Mouse (Mus musculus): ENCODE data around the gene Ube2s.

The Ube2s gene

DNA sequence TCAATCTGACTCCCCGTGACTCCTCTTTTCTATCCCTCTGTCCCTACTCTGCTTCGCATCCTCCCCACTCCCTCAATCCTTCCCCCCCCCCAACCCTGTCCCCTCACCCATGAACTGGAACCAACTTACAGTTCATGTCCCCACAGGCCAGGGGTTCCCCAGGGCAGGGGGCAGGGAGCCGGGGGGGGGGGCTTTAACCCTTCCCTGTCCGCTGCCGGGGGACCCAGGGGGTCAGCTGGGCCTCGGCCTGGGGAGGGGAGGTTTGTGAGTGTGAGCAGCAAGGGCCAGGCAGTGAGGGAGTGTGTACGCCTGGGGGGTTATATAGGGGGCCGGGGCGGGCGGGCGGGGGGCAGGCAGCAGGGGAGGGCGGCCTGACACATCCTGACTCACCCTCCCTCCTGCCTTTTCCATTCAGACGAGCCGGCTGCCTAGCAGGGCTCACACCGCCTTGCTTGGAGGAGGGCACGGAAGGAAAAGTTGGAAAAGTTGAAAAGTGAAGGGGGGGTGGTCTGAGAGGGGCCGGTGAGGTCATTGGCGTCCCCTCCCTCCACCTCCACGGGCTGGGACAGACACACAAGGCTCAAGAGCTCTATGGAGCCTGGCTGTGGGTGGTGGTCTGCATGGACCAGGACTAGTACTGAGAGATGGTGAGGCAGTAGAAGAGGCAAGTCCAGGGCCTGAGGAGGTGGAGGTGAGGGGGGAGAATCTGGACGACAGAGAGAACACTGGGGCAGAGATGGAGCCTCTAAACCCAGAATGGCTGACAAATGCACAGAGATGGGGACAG, 34.3 kb downstream of the Ube2s start:
- DNase-seq (ENCODE audit: low read depth, low spot score), result no peak

DNA sequence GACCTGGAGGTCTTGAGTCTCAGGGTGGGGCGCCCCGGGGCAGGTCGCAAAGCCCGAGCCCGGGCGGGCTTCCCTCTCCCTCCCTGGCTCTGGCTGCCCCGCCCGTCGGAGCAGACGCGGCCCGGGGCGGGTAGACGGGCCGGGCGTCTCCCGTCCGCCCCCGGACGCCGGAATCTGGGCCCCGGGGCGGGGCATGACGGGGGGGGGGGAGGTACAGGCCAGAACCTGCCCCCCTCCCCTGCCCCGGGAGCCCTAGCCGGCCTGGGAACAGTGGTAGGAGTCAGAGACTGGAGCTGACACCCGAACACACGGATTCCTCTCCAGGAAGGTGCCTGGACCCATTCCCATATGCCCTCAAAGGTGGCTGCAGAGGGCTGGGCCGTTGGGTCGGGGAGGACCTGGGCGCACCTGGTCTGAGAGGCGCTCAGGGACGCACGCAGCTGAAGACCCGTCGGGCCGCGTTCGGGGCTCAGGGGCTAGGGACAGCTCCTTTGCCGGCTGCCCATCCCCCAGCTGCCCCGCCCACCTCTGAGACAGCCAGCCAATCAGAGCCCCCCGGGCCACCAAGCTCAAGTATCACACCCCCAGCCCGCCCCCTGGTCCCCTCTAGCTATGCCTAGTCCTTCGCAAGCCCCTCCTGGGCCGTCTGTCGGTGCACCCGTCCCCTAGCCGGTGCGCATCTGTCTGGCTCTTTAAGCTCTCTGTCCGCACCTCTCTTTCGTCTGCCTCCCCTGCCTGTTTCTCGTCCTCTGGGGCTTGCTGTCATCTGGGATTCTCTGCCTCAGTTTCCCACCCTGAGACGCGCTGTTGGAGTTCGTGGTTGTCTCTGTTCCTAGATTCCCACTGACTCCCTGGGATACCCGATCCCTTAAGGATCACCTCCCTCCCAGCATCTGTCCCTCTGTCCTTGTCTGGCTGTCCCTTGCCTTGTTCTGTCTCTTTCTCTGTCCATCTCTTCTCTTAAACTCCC, 35.2 kb downstream of the Ube2s start:
- peak; percentile 69 for DNase-seq (ENCODE audit: low read depth, low spot score)

DNA sequence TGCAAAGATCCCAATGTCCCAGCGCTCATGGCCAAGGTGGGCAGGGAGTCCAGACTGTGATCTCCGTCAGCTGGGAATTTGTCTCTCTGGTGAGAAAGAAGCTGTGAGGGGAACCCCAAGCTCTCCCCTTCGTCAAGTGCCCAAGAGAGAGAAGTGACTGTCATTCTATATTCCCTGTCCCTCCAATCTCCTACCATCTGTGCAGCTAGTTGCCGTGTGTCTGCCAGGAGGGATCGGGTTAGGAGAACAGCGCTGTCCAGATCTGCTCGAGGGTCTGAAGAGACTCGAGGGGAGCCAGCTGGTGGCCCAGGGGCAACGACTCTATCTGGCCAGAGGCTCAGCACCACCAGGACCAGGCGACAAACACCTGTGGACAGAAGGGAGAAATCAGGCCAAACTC, 36.3 kb downstream of the Ube2s start:
- no peak for DNase-seq (ENCODE audit: low read depth, low spot score)

DNA sequence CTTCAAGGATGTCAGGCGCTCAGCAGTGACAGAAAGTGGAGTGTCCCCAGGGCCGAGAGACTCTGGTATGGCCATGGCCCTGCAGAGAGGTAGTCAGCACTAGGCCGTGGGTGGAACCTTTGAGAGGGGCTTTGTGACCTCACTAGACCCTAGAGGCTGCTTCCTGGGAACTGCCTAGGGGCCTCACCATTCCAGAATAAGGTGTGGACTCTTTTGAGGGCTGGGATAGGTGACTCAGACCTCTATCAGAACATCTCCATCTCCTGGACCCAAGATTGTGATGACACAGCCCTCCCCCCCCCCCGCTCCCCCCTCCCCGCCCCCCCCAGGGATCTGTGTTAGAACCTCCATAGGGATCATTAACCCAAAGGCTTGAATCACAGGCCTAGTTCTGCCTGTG, 41.2 kb downstream of the Ube2s start, which contains the start of gene Fam71e2:
Fam71e2 (minus strand) TSS at position 101 of the 400 bp plus-strand sequence.
- no peak for DNase-seq (ENCODE audit: low read depth, low spot score)

DNA sequence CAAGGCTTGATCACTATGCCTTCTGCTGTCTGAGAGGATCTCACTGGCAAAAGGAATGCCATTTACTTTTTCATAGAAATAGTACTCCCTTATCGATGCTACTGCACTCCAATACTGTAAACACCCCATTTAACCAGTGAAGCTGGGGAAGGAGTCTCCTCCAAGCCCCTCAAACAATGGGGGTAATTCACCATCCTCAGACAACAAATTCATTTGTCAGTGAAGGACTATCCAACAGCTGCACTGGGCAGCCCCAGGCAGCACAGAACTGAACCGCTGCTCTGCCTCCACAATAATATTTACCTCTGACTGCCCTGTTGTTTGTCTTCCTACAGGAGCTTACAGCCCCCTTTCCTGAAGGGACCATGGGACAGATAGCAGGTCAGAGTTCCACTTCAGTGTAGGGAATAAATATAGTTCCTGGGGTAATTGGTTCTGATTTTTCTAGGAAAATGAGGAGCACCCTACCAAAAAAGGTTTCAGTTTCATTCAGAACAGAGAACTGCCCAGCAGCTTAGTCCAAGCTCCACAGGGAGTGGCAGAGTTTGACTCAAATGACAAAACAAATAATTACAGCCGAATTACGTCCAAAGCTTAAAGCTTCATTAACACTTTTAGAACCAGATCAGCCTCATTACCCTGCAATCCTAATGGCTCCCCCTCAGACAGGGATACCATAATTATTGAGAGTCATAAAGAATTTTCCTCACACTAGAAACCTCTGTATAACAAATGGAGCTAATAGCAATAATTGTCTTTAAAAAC, 47.3 kb downstream of the Ube2s start:
- DNase-seq (ENCODE audit: low read depth, low spot score), result no peak

DNA sequence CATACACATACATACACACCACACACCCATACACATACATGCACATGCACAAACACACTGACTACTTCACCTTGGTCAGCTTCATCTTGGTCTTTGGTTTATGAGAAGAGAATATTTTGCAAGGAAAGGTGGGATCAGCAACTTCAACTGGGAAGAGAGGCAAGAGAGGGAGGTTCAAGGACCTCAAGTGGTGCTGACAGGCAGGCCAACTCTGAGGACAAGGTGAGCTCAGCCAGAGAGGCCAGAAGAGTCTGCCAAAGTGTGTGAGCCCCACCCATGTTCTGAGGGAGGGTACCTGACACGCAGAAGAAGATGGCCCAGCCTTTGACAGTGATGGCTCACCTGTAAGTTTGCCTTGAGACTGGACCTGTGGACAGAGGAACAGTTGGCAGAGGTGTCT, 52.7 kb downstream of the Ube2s start:
- no peak for DNase-seq (ENCODE audit: low read depth, low spot score)

DNA sequence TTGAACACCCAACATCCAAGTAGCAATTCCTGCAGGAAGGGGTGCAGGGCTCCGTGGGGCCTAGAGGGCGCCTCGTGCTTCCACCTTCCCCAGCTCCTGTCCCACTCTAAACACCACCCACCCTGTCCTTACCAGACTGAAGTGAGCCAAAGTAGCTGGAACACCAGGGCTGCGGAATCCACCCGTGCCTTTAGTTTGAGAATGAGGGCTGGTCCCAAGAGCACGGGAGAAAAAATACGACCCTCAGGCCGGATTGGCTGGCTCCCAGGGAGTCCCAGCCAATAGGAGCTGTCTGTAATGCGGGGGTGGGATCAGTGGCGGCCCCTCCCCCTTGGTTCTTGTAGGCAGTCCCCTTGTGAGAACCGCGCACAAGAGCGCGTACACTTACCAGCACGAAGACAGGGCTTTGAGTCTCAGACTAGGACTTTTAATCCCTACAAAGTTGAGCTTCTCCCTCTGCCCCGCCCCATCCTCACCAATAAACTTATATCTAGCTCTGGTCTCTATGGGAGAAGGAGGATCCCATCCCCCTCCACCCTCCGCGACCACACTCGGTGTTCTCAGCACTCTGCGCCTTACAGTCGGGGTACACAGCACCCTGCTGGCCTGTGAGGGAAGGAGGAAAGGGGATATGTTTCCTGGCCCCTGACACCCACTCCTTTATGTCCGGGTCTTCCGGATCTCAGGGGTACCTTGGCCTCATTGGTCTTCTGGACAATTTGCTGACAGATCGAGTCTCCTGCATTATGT, 59.4 kb downstream of the Ube2s start, which contains the start of gene Cox6b2:
Cox6b2 (minus strand) TSS at position 274 of the 750 bp plus-strand sequence.
- peak; percentile 79 for DNase-seq (ENCODE audit: low read depth, low spot score)

DNA sequence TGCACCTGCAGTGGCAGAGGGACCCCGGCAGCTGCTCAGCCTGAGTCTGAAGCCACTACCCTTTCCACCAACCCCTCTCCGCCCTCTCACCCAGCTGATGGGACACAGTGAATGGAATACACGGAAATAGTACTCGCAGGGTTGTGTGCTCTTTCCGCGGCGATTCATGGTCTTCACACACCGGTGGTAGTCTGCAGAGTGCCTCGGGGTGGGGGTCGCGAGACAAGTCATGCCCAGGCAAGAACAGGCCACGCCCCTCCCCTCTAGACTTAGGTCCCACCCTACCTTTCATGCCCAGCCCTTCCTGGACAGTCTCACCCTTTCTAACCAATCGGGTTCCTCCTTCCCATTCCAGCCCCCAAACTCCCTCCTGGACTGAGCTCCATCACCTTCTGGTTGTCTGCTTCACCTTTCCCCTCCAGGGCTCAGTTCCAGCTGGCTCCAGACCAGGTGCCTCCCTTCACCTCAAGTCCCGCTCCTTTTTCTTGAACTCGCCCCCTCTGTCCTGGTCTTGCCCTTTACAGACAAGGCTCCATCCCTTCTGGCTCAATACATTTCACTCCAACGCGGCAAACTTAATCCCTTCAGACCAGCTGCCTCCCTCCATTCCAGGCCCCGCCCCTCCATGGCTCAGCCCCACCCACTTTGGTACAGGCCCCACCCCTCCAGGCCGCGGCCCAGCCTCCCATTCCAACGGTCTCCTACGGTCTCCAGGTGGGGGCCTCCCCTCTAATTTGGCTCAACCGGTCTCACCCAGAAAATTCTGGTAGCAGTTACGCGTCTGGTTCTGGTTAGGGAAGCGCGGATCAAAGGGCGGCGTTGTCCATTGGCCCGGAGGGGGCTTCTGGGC, 60.2 kb downstream of the Ube2s start:
- DNase-seq (ENCODE audit: low read depth, low spot score), result peak; percentile 44

DNA sequence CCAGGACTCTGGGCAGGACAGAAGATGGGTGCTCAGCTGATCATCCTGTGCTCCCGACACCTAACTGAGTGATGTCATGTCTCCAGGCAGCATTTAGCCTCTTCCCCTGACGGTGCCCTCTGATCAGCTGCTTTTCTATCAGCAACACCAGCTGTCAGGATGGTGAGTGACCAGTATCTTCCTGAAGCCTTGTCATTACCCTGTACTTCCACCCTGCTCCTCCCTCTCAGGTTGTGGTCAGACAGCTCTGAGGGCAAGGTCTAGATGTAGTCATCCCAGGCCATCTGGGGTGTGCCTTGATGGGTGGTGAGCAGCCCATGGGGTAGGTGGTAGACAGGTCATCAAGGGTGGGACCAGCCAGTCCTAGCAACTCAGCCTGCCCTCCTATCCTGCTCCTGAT, 63.2 kb downstream of the Ube2s start:
- no peak for DNase-seq (ENCODE audit: low read depth, low spot score)

DNA sequence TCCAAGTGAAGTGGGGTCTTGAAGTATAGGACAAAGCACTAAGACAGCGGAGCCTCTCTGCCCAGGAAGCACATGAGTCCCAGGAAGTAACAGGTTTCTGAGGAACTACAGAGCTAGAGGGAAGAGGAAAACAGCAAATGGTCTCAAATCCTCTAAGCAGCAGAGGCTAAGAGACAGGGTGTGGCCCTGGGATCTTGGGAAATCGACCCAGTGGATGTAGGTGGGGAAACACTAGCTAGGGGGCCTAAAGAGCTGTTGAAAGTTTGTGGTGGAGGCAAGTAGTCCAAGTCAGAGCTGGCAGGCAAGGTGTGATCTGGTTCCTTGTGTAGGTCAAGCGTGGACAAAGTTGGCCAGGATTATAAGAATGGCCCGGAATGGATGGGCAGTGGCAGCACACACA, 64.1 kb downstream of the Ube2s start:
- no peak for DNase-seq (ENCODE audit: low read depth, low spot score)

DNA sequence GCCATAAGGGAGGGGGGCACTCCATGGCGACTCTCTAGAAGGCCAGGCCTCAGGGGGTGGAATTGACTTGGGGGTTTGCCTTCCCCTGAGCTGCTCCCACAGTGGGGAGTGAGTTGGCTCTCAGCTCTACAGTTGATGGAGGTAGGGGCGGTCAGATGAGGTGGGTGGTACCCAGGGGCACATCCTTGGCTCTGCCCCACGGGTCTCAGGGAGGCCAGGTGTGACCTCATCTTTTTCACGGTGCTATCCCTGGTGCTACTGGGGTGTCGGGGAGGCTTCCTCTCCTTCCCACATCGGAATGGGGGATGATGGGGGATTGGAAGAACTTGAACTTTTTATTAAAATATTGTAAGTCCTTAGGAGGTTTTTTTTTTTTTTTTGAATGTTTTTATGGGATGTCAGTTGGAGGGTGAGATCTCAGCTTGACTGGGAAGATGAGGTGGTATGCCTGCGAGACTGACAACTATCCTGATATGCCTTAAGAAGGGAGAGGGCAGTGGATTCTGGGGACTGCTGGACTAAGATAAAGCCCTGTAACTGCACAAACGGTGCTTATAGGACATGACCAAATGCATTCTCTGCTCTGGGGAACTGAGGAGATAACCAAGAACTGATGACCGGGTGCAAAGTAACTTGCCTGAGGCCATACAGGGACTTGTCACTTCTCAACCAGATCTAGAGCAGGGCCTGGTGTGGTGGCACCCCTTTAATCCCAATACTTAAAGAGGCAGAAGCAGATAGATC, 65.1 kb downstream of the Ube2s start:
- DNase-seq (ENCODE audit: low read depth, low spot score), result no peak

DNA sequence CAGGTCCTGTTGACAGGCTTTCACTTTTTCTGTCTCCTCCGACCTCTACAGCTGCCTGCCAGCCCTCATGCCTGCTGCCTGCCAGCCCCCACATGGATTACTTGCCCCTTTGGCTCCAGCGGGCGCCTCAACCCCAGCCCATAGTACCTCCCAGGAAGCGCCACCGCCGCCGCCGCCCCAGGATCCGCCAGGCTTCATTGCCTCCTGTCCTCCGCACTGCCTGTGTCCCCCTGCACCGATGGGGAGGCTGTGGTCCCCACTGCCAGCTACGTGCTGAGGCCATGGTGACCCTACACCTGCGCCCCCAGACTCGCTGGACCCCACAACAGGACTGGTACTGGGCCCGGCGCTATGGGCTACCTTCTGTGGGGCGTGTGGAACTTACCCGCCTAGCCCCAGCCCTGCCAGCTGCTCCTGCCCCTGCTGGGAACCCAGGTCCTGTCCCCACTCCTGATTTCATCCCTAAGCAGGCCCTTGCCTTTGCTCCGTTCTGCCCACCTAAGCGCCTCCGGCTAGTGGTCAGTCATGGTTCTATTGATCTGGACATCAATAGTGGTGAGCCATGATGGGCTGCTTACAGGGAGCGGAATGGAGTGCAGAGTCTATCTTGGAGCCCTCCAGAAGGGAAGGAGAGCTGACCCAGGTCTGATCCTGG, 65.9 kb downstream of the Ube2s start:
- no peak for DNase-seq (ENCODE audit: low read depth, low spot score)

DNA sequence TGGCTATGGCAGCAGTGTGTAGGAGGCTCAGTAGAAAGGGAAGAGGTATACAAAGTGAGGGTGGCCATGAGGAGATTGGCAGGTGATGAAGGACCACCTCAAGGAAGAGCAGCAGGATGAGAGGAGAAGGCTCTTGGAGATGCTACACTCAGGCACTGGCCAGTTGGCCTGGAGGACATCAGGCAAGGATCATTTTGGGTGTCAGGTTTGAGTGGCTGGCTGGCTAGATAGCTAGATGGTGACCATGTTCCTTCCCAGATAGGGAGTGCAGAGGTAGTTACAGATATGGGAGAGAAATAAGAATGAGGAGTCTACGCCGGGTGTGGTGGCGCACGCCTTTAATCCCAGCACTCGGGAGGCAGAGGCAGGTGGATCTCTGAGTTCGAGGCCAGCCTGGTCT, 67.5 kb downstream of the Ube2s start:
- no peak for DNase-seq (ENCODE audit: low read depth, low spot score)
